Mouse (Mus musculus) layer of hippocampus, adult 2 months (tissue): ENCODE results near the gene Hdac5. TPM values are rescaled to one million over a fixed set of nuclear protein-coding genes. Genes with fewer than 3 reads are reported as not detected.

Experiments
- DNase-seq, 2 experiments: peaks; one replicate each; pipeline ENCODE4 v3.0.0; 2022; ENCODE audit warnings: low spot score in 2 of 2
- H3K27ac ChIP-seq: fragments of 200-600 bp; 2 replicates; pipeline ENCODE4 v1.8.1; 2022
- H3K4me3 ChIP-seq: fragments of 200-600 bp; 2 replicates; pipeline ENCODE4 v1.8.1; 2022; ENCODE audit warnings: mild to moderate bottlenecking
- CTCF ChIP-seq: fragments of 200-600 bp; conservative IDR thresholded peaks from 2 replicates; pipeline ENCODE4 v1.8.1; 2022; ENCODE audit warnings: antibody characterized with exemption, mild to moderate bottlenecking, moderate library complexity
- microRNA-seq, 2 experiments: library from miRNA; unstranded; fragments of <30 nt; microRNA quantifications; one replicate each; pipeline ENCODE4 v1.2.0; 2021
- total RNA-seq, 2 experiments: library from RNA; stranded (reverse); gene quantifications; 2 replicates each; pipeline ENCODE4 v1.2.3; 2021

Hdac5 gene
- total RNA-seq, 2 experiments from 2014 or later = 233 to 243 TPM

GRCm38 (mm10) chr11:102146005-102146404, 84.0 kb downstream of the Hdac5 start:
- no peak for DNase-seq
- no peak for TF ChIP-seq CTCF
- H3K27ac ChIP-seq = no peak overlapping the region
- no peak overlapping the region for H3K4me3 ChIP-seq

- TF ChIP-seq CTCF = no peak
- Histone ChIP-seq H3K27ac (no peak within 1 kb of the TSS), H3K4me3 (no peak within 1 kb of the TSS)
- no peak for DNase-seq
Measured at GRCm38 (mm10) chr11:102145471-102146001, 84.4 kb downstream of the Hdac5 start, which contains the start of gene Nags. TSS of gene Nags (plus strand) at chr11:102145513.

DNA sequence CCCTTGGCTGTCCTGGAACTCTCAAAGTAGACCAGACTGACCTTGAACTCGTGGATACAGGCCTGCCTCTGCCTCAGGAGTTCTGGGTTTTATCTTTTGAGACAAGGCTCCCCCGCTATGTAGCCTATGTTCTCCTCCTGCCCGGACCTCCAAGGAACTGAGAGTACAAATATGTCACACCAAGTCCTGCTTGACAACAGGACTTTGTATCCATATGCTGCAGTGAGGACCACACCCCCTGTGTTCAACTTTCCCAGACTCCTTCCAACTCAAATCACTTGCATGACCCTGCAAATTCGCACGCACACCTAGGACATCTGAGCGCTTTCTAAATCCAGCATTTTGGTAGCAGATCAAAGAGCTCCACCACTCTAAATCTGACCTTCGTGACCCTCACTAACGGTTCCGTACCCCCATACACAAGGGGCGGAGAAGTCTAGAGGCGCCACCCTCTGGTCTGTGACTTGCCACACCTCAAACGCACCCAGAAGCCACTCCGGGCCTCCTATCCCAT, 85.0 kb downstream of the Hdac5 start:
- no peak for TF ChIP-seq CTCF
- Histone ChIP-seq H3K27ac (no peak overlapping the region), H3K4me3 (no peak overlapping the region)
- DNase-seq = no peak

Small RNAs within 50 kb of the gene (microRNA-seq; reads per million reads assigned to microRNA genes)
- gene Mir8101 = 1.5 to 1.9 reads per million in 2 experiments

Other genes starting within 250 kb of the Hdac5 start
- gene Cfap97d1, start 245.9 kb downstream of the Hdac5 start, total RNA-seq = not detected
- 100 to 1,000 TPM; 149 to 155 TPM for gene Dusp3, start 243.2 kb downstream of the Hdac5 start, total RNA-seq
- 10 to 100 TPM; 88.3 to 94.4 TPM for gene Mpp3, start 201.7 kb downstream of the Hdac5 start, total RNA-seq
- not detected for gene Cd300lg, start 188.7 kb downstream of the Hdac5 start, total RNA-seq
- 100 to 1,000 TPM; 147 to 149 TPM for gene Mpp2, start 141.7 kb downstream of the Hdac5 start, total RNA-seq
- not detected for gene Ppy, start 128.8 kb downstream of the Hdac5 start, total RNA-seq
- not detected for gene Pyy, start 122.3 kb downstream of the Hdac5 start, total RNA-seq
- gene Nags, start 84.7 kb downstream of the Hdac5 start, total RNA-seq = not detected
- 10 to 100 TPM; 26.5 to 27.1 TPM for gene Tmem101, start 73.8 kb downstream of the Hdac5 start, total RNA-seq
- 10 to 100 TPM; 56.6 to 56.9 TPM for gene Lsm12, start 44.9 kb downstream of the Hdac5 start, total RNA-seq
- gene G6pc3, start 40.5 kb downstream of the Hdac5 start, total RNA-seq = 10 to 100 TPM; 58.2 to 59.7 TPM
- gene BC030867, start 18.7 kb upstream of the Hdac5 start, total RNA-seq = 1 to 10 TPM; 1.0 to 1.1 TPM
- gene Asb16, start 38.6 kb upstream of the Hdac5 start, total RNA-seq = 1 to 10 TPM; 2.0 TPM
- gene Tmub2, start 54.8 kb upstream of the Hdac5 start, total RNA-seq = 10 to 100 TPM; 61.1 to 67.4 TPM
- 100 to 1,000 TPM; 165 to 169 TPM for gene Atxn7l3, start 66.5 kb upstream of the Hdac5 start, total RNA-seq
- gene Ubtf, start 89.6 kb upstream of the Hdac5 start, total RNA-seq = 100 to 1,000 TPM; 122 to 138 TPM
- gene Slc4a1, start 136.0 kb upstream of the Hdac5 start, total RNA-seq = under 1 TPM; 0.15 to 0.23 TPM
- gene Rundc3a, start 163.2 kb upstream of the Hdac5 start, total RNA-seq = 100 to 1,000 TPM; 482 to 488 TPM
- gene Slc25a39, start 177.8 kb upstream of the Hdac5 start, total RNA-seq = 10 to 100 TPM; 62.5 to 62.6 TPM
- gene Grn, start 200.1 kb upstream of the Hdac5 start, total RNA-seq = 10 to 100 TPM; 60.6 to 66.4 TPM
- gene Fam171a2, start 217.5 kb upstream of the Hdac5 start, total RNA-seq = 100 to 1,000 TPM in 1 of 2 experiments, 10 to 100 TPM in 1; 92.5 to 102 TPM
- gene Itga2b, start 240.0 kb upstream of the Hdac5 start, total RNA-seq = 1 to 10 TPM; 2.3 to 3.5 TPM